Mouse (Mus musculus) stomach, postnatal 0 days (tissue): ENCODE measurements around the gene Ddx10.

Experiments
- CTCF ChIP-seq: IDR thresholded peaks from 2 replicates; pipeline ENCODE4 v1.5.1; 2016; ENCODE audit warnings: antibody characterized with exemption, low read depth, mild to moderate bottlenecking, moderate library complexity
- EP300 ChIP-seq: optimal IDR thresholded peaks from 2 replicates; pipeline ENCODE3; 2016; ENCODE audit warnings: antibody characterized with exemption

- TF ChIP-seq CTCF (peak; percentile 78), EP300 (no peak)
Measured at GRCm38 (mm10) chr9:53268731-53269465, 21.0 kb upstream of the Ddx10 start.
